Mouse (Mus musculus): ENCODE measurements around the gene Olfr6. TPM values are rescaled to one million over a fixed set of nuclear protein-coding genes. Genes with fewer than 3 reads are reported as not detected.
"Not testable (repeated sequence)": the region's sequence is repeated elsewhere in the genome, so short reads cannot be mapped to it uniquely, and the experiment has no call there.

Gene Olfr6
- total RNA-seq (2021) = not detected in 2 replicates
- long read RNA-seq = 0 reads

- DNase-seq = no peak
Observed at GRCm38 (mm10) chr7:106963837-106964236, at the start of gene Olfr6. TSS of gene Olfr6 (minus strand) at chr7:106963937.

- DNase-seq = no peak
Observed at GRCm38 (mm10) chr7:107005972-107006371, 42.2 kb upstream of the Olfr6 start, which contains the start of gene Olfr2. TSS of gene Olfr2 (minus strand) at chr7:107006072.

- no peak for DNase-seq
Observed at GRCm38 (mm10) chr7:107004169-107004568, 40.4 kb upstream of the Olfr6 start.

GRCm38 (mm10) chr7:107000798-107001197, 37.1 kb upstream of the Olfr6 start:
- DNase-seq = no peak

- no peak for DNase-seq
Observed at GRCm38 (mm10) chr7:106985236-106985635, 21.5 kb upstream of the Olfr6 start.

- DNase-seq = no peak
Observed at GRCm38 (mm10) chr7:106975353-106975752, 11.6 kb upstream of the Olfr6 start, which contains the start of gene Olfr711. TSS of gene Olfr711 (minus strand) at chr7:106975453.

- not testable (repeated sequence) for DNase-seq
Observed at GRCm38 (mm10) chr7:106967503-106967902, 3.8 kb upstream of the Olfr6 start.

- DNase-seq = no peak
Observed at GRCm38 (mm10) chr7:106948212-106948611, 15.5 kb downstream of the Olfr6 start, which contains the start of gene Olfr710. TSS of gene Olfr710 (minus strand) at chr7:106948312.

- no peak for DNase-seq
Observed at GRCm38 (mm10) chr7:106932119-106932518, 31.6 kb downstream of the Olfr6 start, which contains the start of gene Olfr709-ps1. TSS of gene Olfr709-ps1 (minus strand) at chr7:106932219.

GRCm38 (mm10) chr7:106920961-106921360, 42.8 kb downstream of the Olfr6 start:
- not testable (repeated sequence) for DNase-seq

- no peak for DNase-seq
Observed at GRCm38 (mm10) chr7:106907676-106908075, 56.1 kb downstream of the Olfr6 start, which contains the start of gene Olfr1532-ps1. TSS of gene Olfr1532-ps1 (plus strand) at chr7:106908001.

Other genes with a start within 250 kb of the Olfr6 start
- gene Olfr695, start 247.5 kb downstream of the Olfr6 start, total RNA-seq (2021) = not detected in 2 replicates
- gene Olfr697, start 221.5 kb downstream of the Olfr6 start, total RNA-seq (2021) = not detected in 2 replicates
- gene Olfr698, start 208.5 kb downstream of the Olfr6 start, total RNA-seq (2021) = not detected in 2 replicates
- gene Olfr699, start 170.7 kb downstream of the Olfr6 start, total RNA-seq (2021) = not detected in 2 replicates
- gene Olfr700, start 155.1 kb downstream of the Olfr6 start, total RNA-seq (2021) = not detected in 2 replicates
- not detected in 2 replicates for gene Olfr701, start 149.8 kb downstream of the Olfr6 start, total RNA-seq (2021)
- gene Olfr702, start 130.0 kb downstream of the Olfr6 start, total RNA-seq (2021) = not detected in 2 replicates
- not detected in 2 replicates for gene Olfr703, start 120.6 kb downstream of the Olfr6 start, total RNA-seq (2021)
- gene Olfr704, start 100.8 kb downstream of the Olfr6 start, total RNA-seq (2021) = not detected in 2 replicates
- not detected in 2 replicates for gene Olfr705, start 87.0 kb downstream of the Olfr6 start, total RNA-seq (2021)
- not detected in 2 replicates for gene Olfr706, start 75.8 kb downstream of the Olfr6 start, total RNA-seq (2021)
- gene Olfr707, start 62.7 kb downstream of the Olfr6 start, total RNA-seq (2021) = not detected in 2 replicates
- gene Olfr1532-ps1, start 55.9 kb downstream of the Olfr6 start, total RNA-seq (2021) = not detected in 2 replicates
- gene Olfr709-ps1, start 31.7 kb downstream of the Olfr6 start, total RNA-seq (2021) = 0.06 TPM in 1 of 2 replicates, not detected in the other
- gene Olfr710, start 15.6 kb downstream of the Olfr6 start, total RNA-seq (2021) = not detected in 2 replicates
- gene Olfr711, start 11.5 kb upstream of the Olfr6 start, total RNA-seq (2021) = not detected in 2 replicates
- gene Olfr2, start 42.1 kb upstream of the Olfr6 start, total RNA-seq (2021) = not detected in 2 replicates
- gene Olfr713, start 67.2 kb upstream of the Olfr6 start, total RNA-seq (2021) = not detected in 2 replicates
- gene Olfr714, start 107.0 kb upstream of the Olfr6 start, total RNA-seq (2021) = not detected in 2 replicates
- not detected in 2 replicates for gene Olfr17, start 129.3 kb upstream of the Olfr6 start, total RNA-seq (2021)
- gene Olfr715b, start 146.4 kb upstream of the Olfr6 start, total RNA-seq (2021) = not detected in 2 replicates
- gene Olfr715, start 167.1 kb upstream of the Olfr6 start, total RNA-seq (2021) = not detected in 2 replicates
- not detected in 2 replicates for gene Olfr716, start 174.4 kb upstream of the Olfr6 start, total RNA-seq (2021)
- 0.18 TPM in 1 of 2 replicates, not detected in the other for gene Nlrp14, start 203.1 kb upstream of the Olfr6 start, total RNA-seq (2021)
- gene Rbmxl2, start 245.5 kb upstream of the Olfr6 start, total RNA-seq (2021) = not detected in 2 replicates

Measured in adrenal gland, postnatal 25 days (tissue).